Mouse (Mus musculus) limb, embryonic 10.5 days (tissue): ENCODE measurements at regions not wholly inside any gene's neighbourhood (a gene's known extent, or its start where the extent isn't known, plus 50 kb on each side); places are given as distances from the start of the nearest gene placed in this dataset.
A peak's percentile ranks its signal among the peaks of the same experiment; 100 is the strongest.

Source experiments
- DNase-seq: peaks from one replicate; pipeline ENCODE4 v3.0.0-alpha.2; 2017; ENCODE audit warnings: low spot score
- H3K27ac ChIP-seq: fragments of 300-500 bp; sonication (generic); 2 replicates; pipeline ENCODE4 v1.5.1; 2016; ENCODE audit warnings: mild to moderate bottlenecking
- H3K27me3 ChIP-seq: fragments of 300-500 bp; sonication (generic); 2 replicates; pipeline ENCODE4 v1.6.1; 2016; ENCODE audit warnings: low read depth, mild to moderate bottlenecking; ENCODE audit not compliant: poor library complexity, severe bottlenecking
- H3K36me3 ChIP-seq: fragments of 300-500 bp; sonication (generic); 2 replicates; pipeline ENCODE4 v1.6.1; 2016; ENCODE audit warnings: mild to moderate bottlenecking, moderate library complexity
- H3K4me1 ChIP-seq: fragments of 300-500 bp; sonication (generic); 2 replicates; pipeline ENCODE4 v1.6.1; 2016
- H3K4me3 ChIP-seq: fragments of 300-500 bp; sonication (generic); 2 replicates; pipeline ENCODE4 v1.5.1; 2016; ENCODE audit warnings: mild to moderate bottlenecking, moderate library complexity
- H3K9me3 ChIP-seq: fragments of 300-500 bp; sonication (generic); replicated peaks from 2 replicates; pipeline ENCODE4 v1.6.1; 2016; ENCODE audit warnings: mild to moderate bottlenecking
- WGBS: fragments of 180-500 bp; shearing (Covaris S2); methylation state at CpG from one replicate; pipeline ENCODE4 v1.1.7; 2016; 5-methylcytosine and 5-hydroxymethylcytosine counted together

- 72% methylated on average over 13 of the region's 13 CpGs for WGBS
- Histone ChIP-seq H3K9me3 (no peaks in the 10 kb centered on the region), H3K4me3 (no peak overlapping the region), H3K27ac (no peak overlapping the region), H3K36me3 (no peaks in the 10 kb centered on the region), H3K27me3 (no peaks in the 10 kb centered on the region), H3K4me1 (no peaks in the 10 kb centered on the region)
- no peak for DNase-seq
Measured at GRCm38 (mm10) chr3:34559841-34560703, 90.1 kb upstream of the Sox2 start.

DNA sequence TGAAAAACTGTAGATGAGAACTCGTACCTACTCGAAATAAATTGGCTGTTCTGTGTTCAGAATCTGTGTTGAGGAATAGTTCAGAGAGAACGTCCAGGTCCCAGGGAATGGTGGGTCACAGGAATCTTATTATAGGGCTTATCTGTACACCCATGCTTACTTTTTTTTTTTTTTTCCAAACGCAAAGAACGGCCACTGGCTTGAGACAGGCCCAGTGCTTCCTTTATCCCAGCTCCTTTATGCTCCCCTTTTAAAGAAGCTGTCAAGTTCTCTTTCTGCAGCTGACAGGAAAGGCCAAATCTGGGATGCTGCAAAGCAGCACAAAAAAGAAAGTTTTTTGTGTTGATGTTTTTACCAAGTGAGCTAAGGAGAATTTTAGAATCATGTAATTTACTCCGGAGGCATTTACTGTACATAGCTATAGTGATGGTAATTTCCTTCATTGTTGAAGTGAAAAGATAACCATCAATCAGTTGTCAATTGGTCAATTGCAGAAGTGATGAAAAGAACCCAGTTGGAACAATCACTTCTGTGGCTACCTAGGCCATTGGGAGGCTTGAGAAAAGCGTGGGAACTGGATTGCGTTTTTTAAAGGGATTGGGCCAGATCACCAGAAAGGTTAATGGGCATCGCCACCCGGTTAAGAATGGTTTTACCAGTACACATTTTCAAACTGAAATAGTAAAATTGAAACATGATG lies 91.2 kb upstream of the Sox2 start:
- 73% methylated on average over 10 of the region's 10 CpGs for WGBS
- no peaks in the 10 kb centered on the region for H3K9me3 ChIP-seq
- no peaks in the 10 kb centered on the region for H3K27me3 ChIP-seq
- no peaks in the 10 kb centered on the region for H3K36me3 ChIP-seq
- peak; percentile 8 for DNase-seq
- no peaks in the 10 kb centered on the region for H3K4me1 ChIP-seq
- H3K27ac ChIP-seq, result no peak overlapping the region
- no peak overlapping the region for H3K4me3 ChIP-seq

DNA sequence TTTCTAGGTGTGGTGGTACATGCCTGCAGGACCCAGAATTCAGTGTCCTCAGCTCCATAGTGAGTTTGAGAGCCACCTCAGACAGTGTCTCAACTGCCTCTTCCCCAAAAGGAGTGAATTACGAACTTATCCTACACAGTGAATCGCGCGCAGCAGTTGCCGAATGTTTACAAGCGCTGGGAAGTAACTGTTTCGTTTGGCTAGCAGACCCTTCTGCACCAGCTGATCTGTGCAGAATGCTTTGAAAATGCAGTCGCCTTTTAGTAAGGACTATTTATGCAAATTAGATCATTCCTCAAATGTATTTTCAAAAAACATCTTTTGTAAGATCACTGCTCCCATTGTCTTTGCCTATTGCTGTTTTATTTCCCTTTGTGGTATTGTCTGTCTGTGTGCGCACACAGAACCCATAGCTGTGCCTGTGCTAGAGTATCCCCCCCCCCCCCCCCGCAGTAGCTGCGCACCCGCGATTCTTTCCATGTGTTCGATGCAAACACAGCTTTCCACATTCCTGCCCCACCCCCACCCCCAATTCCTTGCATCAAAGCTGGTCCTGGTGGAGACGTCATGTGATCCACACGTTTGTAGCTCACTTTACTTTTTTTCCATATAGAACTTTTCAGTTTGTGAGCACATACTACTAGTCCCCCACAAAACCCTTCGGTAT lies 97.5 kb upstream of the Sox2 start:
- no peak overlapping the region for H3K4me3 ChIP-seq
- no peak for DNase-seq
- no peak overlapping the region for H3K27ac ChIP-seq
- WGBS, result 76% methylated on average over 17 of the region's 17 CpGs
- peaks cover 5% of the 10 kb centered on the region; the same call in 1 of the 2 replicates for H3K4me1 ChIP-seq
- no peaks in the 10 kb centered on the region for H3K9me3 ChIP-seq
- no peaks in the 10 kb centered on the region for H3K27me3 ChIP-seq
- no peaks in the 10 kb centered on the region for H3K36me3 ChIP-seq

DNA sequence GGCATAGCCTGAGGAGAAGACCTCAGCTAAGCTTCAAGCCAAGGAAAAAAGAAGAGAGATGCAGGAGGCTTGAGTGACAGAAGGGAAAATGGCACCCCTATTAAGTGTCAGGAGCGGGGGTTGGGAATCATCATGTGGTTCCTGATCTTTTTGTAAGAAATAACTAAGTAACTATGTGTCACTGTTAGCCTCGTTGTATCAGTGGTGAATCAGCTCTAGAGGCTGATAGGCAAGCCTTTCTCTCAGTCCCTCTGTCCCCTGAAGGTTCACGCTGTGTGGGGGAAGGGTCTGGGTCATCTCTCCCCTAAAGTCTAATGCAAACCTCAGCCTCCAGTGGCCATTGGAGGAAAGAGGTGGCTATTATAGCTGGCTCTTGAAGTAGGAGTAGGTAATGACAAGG lies 99.1 kb upstream of the Sox2 start:
- Histone ChIP-seq H3K4me3 (no peak overlapping the region), H3K9me3 (no peaks in the 10 kb centered on the region), H3K4me1 (peaks cover 5% of the 10 kb centered on the region; the same call in 1 of the 2 replicates), H3K27me3 (no peaks in the 10 kb centered on the region), H3K27ac (no peak overlapping the region), H3K36me3 (no peaks in the 10 kb centered on the region)
- no peak for DNase-seq
- 65% methylated on average over 3 of the region's 3 CpGs for WGBS

- Histone ChIP-seq H3K4me3 (no peak overlapping the region), H3K27ac (no peak overlapping the region), H3K9me3 (no peaks in the 10 kb centered on the region), H3K36me3 (no peaks in the 10 kb centered on the region), H3K27me3 (no peaks in the 10 kb centered on the region), H3K4me1 (peaks cover 5% of the 10 kb centered on the region; the same call in 1 of the 2 replicates)
- WGBS, result 79% methylated on average over 12 of the region's 12 CpGs
- DNase-seq, result no peak
Measured at GRCm38 (mm10) chr3:34550189-34550588, 100.0 kb upstream of the Sox2 start.

- no peaks in the 10 kb centered on the region for H3K9me3 ChIP-seq
- no peak for DNase-seq
- WGBS, result 78% methylated on average over 3 of the region's 3 CpGs
- no peak overlapping the region for H3K27ac ChIP-seq
- no peaks in the 10 kb centered on the region for H3K27me3 ChIP-seq
- H3K4me3 ChIP-seq, result no peak overlapping the region
- no peaks in the 10 kb centered on the region for H3K4me1 ChIP-seq
- H3K36me3 ChIP-seq, result no peaks in the 10 kb centered on the region
Measured at GRCm38 (mm10) chr3:34532451-34532850, 117.8 kb upstream of the Sox2 start.

DNA sequence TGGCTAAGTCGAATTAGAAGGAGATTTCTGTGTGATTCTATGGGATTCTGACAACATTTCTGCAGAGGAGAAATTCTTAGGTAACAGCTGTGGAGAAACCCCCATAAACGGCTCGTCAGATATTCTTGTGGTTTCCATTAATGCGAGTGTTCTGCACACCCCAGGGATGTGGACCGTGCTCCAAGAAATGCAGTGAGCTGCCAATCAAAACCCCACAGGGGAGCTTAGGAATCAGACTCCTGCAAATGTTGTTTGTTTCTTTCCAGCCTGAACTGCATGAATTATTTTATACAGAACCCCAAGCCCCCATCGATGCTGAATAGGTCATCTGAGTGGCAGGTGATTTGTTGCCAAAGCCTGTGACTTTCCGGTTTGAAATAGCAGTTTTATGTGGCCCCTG lies 118.4 kb upstream of the Sox2 start:
- H3K9me3 ChIP-seq, result no peaks in the 10 kb centered on the region
- H3K27me3 ChIP-seq, result no peaks in the 10 kb centered on the region
- DNase-seq, result no peak
- H3K4me3 ChIP-seq, result no peak overlapping the region
- H3K4me1 ChIP-seq, result no peaks in the 10 kb centered on the region
- 83% methylated on average over 7 of the region's 7 CpGs for WGBS
- no peak overlapping the region for H3K27ac ChIP-seq
- H3K36me3 ChIP-seq, result no peaks in the 10 kb centered on the region

GRCm38 (mm10) chr3:34527546-34527945 lies 122.7 kb upstream of the Sox2 start:
- no peak for DNase-seq
- Histone ChIP-seq H3K27ac (no peak overlapping the region), H3K27me3 (no peaks in the 10 kb centered on the region), H3K9me3 (no peaks in the 10 kb centered on the region), H3K36me3 (no peaks in the 10 kb centered on the region), H3K4me1 (no peaks in the 10 kb centered on the region), H3K4me3 (no peak overlapping the region)

DNA sequence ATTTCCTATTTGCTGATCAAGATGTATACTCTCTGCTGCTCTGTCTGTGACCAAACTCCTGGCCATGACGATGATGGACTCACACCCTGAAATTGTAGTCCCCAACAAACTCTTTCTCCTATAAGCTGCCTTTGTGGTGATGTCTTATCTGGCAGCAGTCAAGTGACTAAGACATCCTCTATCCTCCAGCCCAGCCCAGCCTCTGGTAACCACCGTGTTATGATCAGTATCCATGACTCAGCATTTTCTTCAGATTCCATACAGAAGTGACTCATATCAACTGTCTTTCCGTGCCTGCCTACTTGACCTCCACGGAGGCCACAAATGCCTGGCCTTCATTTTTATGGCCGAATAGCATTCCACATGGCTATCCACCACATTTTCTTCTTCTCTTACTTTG lies 124.5 kb upstream of the Sox2 start:
- H3K4me1 ChIP-seq, result no peaks in the 10 kb centered on the region
- no peaks in the 10 kb centered on the region for H3K27me3 ChIP-seq
- 89% methylated on average over 5 of the region's 5 CpGs for WGBS
- H3K27ac ChIP-seq, result no peak overlapping the region
- H3K4me3 ChIP-seq, result no peak overlapping the region
- no peaks in the 10 kb centered on the region for H3K36me3 ChIP-seq
- no peak for DNase-seq
- H3K9me3 ChIP-seq, result no peaks in the 10 kb centered on the region

DNA sequence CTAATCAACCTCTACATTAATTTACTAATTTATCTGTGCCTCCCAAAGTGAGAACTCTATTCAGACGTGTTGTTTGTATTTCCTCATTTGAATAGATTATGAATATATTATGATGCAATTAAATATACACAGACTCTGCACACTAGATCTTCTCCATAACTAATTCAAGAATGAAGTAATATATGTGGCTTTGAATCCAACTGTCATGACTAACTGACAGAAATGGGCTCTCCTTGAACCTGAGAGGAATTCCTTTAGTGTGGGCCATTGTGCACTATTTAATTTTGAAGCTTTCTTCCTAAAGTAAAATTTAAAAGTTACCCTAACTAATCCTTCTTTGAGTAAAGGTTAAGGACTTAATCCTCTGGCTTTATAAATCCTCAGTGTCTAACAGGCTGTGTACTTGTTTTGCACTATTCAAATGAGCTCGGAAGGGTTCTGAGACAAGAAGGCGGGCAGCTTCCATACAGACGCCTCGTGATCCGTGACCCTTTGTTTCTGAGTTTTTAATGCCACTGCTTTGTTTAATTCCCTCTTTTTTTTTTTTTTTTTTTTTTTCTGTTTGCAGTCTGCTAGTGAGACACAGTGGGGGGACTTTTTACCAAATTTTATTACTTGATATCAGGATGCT lies 128.0 kb upstream of the Sox2 start:
- no peak for DNase-seq
- WGBS, result 84% methylated on average over 6 of the region's 6 CpGs
- H3K27me3 ChIP-seq, result no peaks in the 10 kb centered on the region
- H3K4me1 ChIP-seq, result no peaks in the 10 kb centered on the region
- no peak overlapping the region for H3K27ac ChIP-seq
- no peaks in the 10 kb centered on the region for H3K9me3 ChIP-seq
- no peak overlapping the region for H3K4me3 ChIP-seq
- H3K36me3 ChIP-seq, result no peaks in the 10 kb centered on the region

GRCm38 (mm10) chr3:34521357-34522053 lies 128.7 kb upstream of the Sox2 start:
- Histone ChIP-seq H3K27ac (no peak overlapping the region), H3K27me3 (no peaks in the 10 kb centered on the region), H3K4me3 (no peak overlapping the region), H3K4me1 (no peaks in the 10 kb centered on the region), H3K9me3 (no peaks in the 10 kb centered on the region), H3K36me3 (no peaks in the 10 kb centered on the region)
- no peak for DNase-seq
- WGBS, result 85% methylated on average over 14 of the region's 14 CpGs

DNA sequence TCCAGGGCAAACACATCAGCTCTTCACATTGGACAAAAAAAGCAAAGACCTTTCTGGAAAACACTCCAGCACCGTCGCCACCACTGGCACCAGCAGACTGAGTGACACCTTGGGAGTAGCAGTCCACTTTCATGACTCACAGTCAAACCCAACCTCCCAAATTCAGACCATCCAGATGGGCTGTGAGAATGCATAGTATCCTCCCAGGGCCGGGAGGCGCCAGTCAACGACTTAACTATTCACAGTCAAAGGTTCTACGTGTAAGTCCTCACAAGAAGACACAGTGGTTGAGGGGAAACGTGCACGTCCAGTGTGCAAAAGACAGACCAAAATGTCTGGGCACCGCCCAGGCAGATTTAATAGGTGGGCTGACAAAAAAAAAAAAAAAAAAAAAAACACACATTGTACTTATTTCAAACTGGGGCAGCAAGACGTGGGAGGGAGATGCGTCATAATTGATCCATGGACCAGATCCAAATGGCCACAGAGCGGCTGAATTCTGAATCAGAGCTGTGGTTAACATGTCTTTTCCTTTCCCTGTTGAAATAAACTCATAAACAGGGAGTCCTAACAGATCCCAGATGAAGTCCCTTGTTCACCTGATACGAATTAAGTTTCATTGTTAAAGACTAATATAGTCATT lies 137.6 kb upstream of the Sox2 start:
- peaks cover 3% of the 10 kb centered on the region; the same call in 1 of the 2 replicates for H3K9me3 ChIP-seq
- no peak for DNase-seq
- 86% methylated on average over 13 of the region's 13 CpGs for WGBS
- H3K36me3 ChIP-seq, result no peaks in the 10 kb centered on the region
- H3K27me3 ChIP-seq, result no peaks in the 10 kb centered on the region
- H3K4me3 ChIP-seq, result no peak overlapping the region
- H3K4me1 ChIP-seq, result no peaks in the 10 kb centered on the region
- H3K27ac ChIP-seq, result no peak overlapping the region
